Mouse (Mus musculus): Measurements from ENCODE around the gene Rccd1. TPM values are rescaled to one million over a fixed set of nuclear protein-coding genes. Genes with fewer than 3 reads are reported as not detected.

Gene Rccd1
- polyA plus RNA-seq (2015; fragmentation: Nextera tagmentation; extraction: Ambion mirVana): 7.2 and 8.9 TPM in 2 replicates

- Histone ChIP-seq H3K27me3 (ENCODE audit: control insufficient read depth, insufficient read depth, low read depth, low read length) (no peaks in the 10 kb centered on the region), H3K4me1 (replicated peaks; ENCODE audit: control insufficient read depth, insufficient read depth, low read length) (peaks cover 9% of the 10 kb centered on the region), H3K27ac (ENCODE audit: low read length) (peak within 1 kb of the TSS; percentile 89), H3K4me2 (ENCODE audit: low read depth, low read length) (peak within 1 kb of the TSS; percentile 70), H3K9me3 (ENCODE audit: control insufficient read depth, low read length) (no peaks in the 10 kb centered on the region), H3K9ac (ENCODE audit: low read length) (peak within 1 kb of the TSS; percentile 63), H3K36me3 (ENCODE audit: control insufficient read depth, insufficient read depth, low read length) (peaks cover 27% of the 10 kb centered on the region), H3K4me3 (ENCODE audit: low read length) (peak within 1 kb of the TSS; percentile 67)
- ATAC-seq (ENCODE audit: low read depth): peak; percentile 99
- WGBS: 2% methylated on average over 38 of the region's 38 CpGs
These were observed at the start of gene Rccd1 for GRCm38 (mm10) chr7:80324043-80324815. Rccd1 (minus strand) TSS chr7:80324454.

GRCm38 (mm10) chr7:80373850-80374249, 49.6 kb upstream of the Rccd1 start:
- ATAC-seq (ENCODE audit: low read depth): no peak
- WGBS: 78% methylated on average over 12 of the region's 12 CpGs
- H3K27ac ChIP-seq (ENCODE audit: low read length): no peak overlapping the region

GRCm38 (mm10) chr7:80373352-80373751, 49.1 kb upstream of the Rccd1 start:
- H3K9me3 ChIP-seq (ENCODE audit: control insufficient read depth, low read length): no peaks in the 10 kb centered on the region
- H3K27me3 ChIP-seq (ENCODE audit: control insufficient read depth, insufficient read depth, low read depth, low read length): no peaks in the 10 kb centered on the region
- no peak for ATAC-seq (ENCODE audit: low read depth)
- H3K36me3 ChIP-seq (ENCODE audit: control insufficient read depth, insufficient read depth, low read length): peaks cover 3% of the 10 kb centered on the region
- no peak overlapping the region for H3K4me2 ChIP-seq (ENCODE audit: low read depth, low read length)
- no peak overlapping the region for H3K27ac ChIP-seq (ENCODE audit: low read length)
- 68% methylated on average over 4 of the region's 4 CpGs for WGBS
- H3K4me3 ChIP-seq (ENCODE audit: low read length): no peak overlapping the region
- peaks cover 22% of the 10 kb centered on the region for H3K4me1 ChIP-seq (replicated peaks; ENCODE audit: control insufficient read depth, insufficient read depth, low read length)
- H3K9ac ChIP-seq (ENCODE audit: low read length): no peak overlapping the region

More at GRCm38 (mm10) chr7:80373850-80374249, 49.6 kb upstream of the Rccd1 start:
- Histone ChIP-seq H3K27me3 (ENCODE audit: control insufficient read depth, insufficient read depth, low read depth, low read length) (no peaks in the 10 kb centered on the region), H3K4me3 (ENCODE audit: low read length) (no peak overlapping the region), H3K9me3 (ENCODE audit: control insufficient read depth, low read length) (no peaks in the 10 kb centered on the region), H3K9ac (ENCODE audit: low read length) (no peak overlapping the region), H3K4me1 (replicated peaks; ENCODE audit: control insufficient read depth, insufficient read depth, low read length) (peaks cover 17% of the 10 kb centered on the region), H3K36me3 (ENCODE audit: control insufficient read depth, insufficient read depth, low read length) (peaks cover 2% of the 10 kb centered on the region; the same call in 1 of the 2 replicates), H3K4me2 (ENCODE audit: low read depth, low read length) (no peak overlapping the region)

- Histone ChIP-seq H3K9ac (ENCODE audit: low read length) (no peak overlapping the region), H3K9me3 (ENCODE audit: control insufficient read depth, low read length) (no peaks in the 10 kb centered on the region), H3K27me3 (ENCODE audit: control insufficient read depth, insufficient read depth, low read depth, low read length) (no peaks in the 10 kb centered on the region), H3K4me3 (ENCODE audit: low read length) (no peak overlapping the region), H3K36me3 (ENCODE audit: control insufficient read depth, insufficient read depth, low read length) (peaks cover 10% of the 10 kb centered on the region), H3K4me1 (replicated peaks; ENCODE audit: control insufficient read depth, insufficient read depth, low read length) (peaks cover 22% of the 10 kb centered on the region), H3K4me2 (ENCODE audit: low read depth, low read length) (no peak overlapping the region), H3K27ac (ENCODE audit: low read length) (no peak overlapping the region)
- no peak for ATAC-seq (ENCODE audit: low read depth)
- 42% methylated on average over 2 of the region's 2 CpGs for WGBS
These were observed 48.4 kb upstream of the Rccd1 start for GRCm38 (mm10) chr7:80372667-80373066.

- Histone ChIP-seq H3K9ac (ENCODE audit: low read length) (no peak overlapping the region), H3K36me3 (ENCODE audit: control insufficient read depth, insufficient read depth, low read length) (peaks cover 15% of the 10 kb centered on the region), H3K4me2 (ENCODE audit: low read depth, low read length) (no peak overlapping the region), H3K9me3 (ENCODE audit: control insufficient read depth, low read length) (no peaks in the 10 kb centered on the region), H3K4me3 (ENCODE audit: low read length) (no peak overlapping the region), H3K4me1 (replicated peaks; ENCODE audit: control insufficient read depth, insufficient read depth, low read length) (peaks cover 21% of the 10 kb centered on the region), H3K27ac (ENCODE audit: low read length) (no peak overlapping the region), H3K27me3 (ENCODE audit: control insufficient read depth, insufficient read depth, low read depth, low read length) (no peaks in the 10 kb centered on the region)
- 71% methylated on average over 3 of the region's 3 CpGs for WGBS
- no peak for ATAC-seq (ENCODE audit: low read depth)
These were observed 47.9 kb upstream of the Rccd1 start for GRCm38 (mm10) chr7:80372166-80372565.

- Histone ChIP-seq H3K27me3 (ENCODE audit: control insufficient read depth, insufficient read depth, low read depth, low read length) (no peaks in the 10 kb centered on the region), H3K4me2 (ENCODE audit: low read depth, low read length) (peak within 1 kb of the TSS; percentile 78), H3K9me3 (ENCODE audit: control insufficient read depth, low read length) (no peaks in the 10 kb centered on the region), H3K4me1 (replicated peaks; ENCODE audit: control insufficient read depth, insufficient read depth, low read length) (peaks cover 21% of the 10 kb centered on the region), H3K4me3 (ENCODE audit: low read length) (peak within 1 kb of the TSS; percentile 80), H3K36me3 (ENCODE audit: control insufficient read depth, insufficient read depth, low read length) (peaks cover 22% of the 10 kb centered on the region), H3K27ac (ENCODE audit: low read length) (peak within 1 kb of the TSS; percentile 91), H3K9ac (ENCODE audit: low read length) (peak within 1 kb of the TSS; percentile 86)
- under 1% methylated on average over 48 of the region's 86 CpGs for WGBS
- peak; percentile 85 for ATAC-seq (ENCODE audit: low read depth)
These were observed 46.9 kb upstream of the Rccd1 start, which contains the start of gene Man2a2 for GRCm38 (mm10) chr7:80371041-80371751. Man2a2 (minus strand) TSS chr7:80371375.

GRCm38 (mm10) chr7:80370649-80371040, 46.4 kb upstream of the Rccd1 start:
- Histone ChIP-seq H3K4me2 (ENCODE audit: low read depth, low read length) (peak overlapping the region; percentile 78), H3K4me1 (replicated peaks; ENCODE audit: control insufficient read depth, insufficient read depth, low read length) (peaks cover 21% of the 10 kb centered on the region), H3K9me3 (ENCODE audit: control insufficient read depth, low read length) (no peaks in the 10 kb centered on the region), H3K4me3 (ENCODE audit: low read length) (peak overlapping the region; percentile 80), H3K9ac (ENCODE audit: low read length) (peak overlapping the region; percentile 86), H3K27me3 (ENCODE audit: control insufficient read depth, insufficient read depth, low read depth, low read length) (no peaks in the 10 kb centered on the region), H3K36me3 (ENCODE audit: control insufficient read depth, insufficient read depth, low read length) (peaks cover 22% of the 10 kb centered on the region), H3K27ac (ENCODE audit: low read length) (peak overlapping the region; percentile 91)
- WGBS: under 1% methylated on average over 29 of the region's 31 CpGs
- ATAC-seq (ENCODE audit: low read depth): peak; percentile 56

GRCm38 (mm10) chr7:80369967-80370431, 45.7 kb upstream of the Rccd1 start:
- Histone ChIP-seq H3K9ac (ENCODE audit: low read length) (peak overlapping the region; percentile 86), H3K36me3 (ENCODE audit: control insufficient read depth, insufficient read depth, low read length) (peaks cover 22% of the 10 kb centered on the region), H3K4me2 (ENCODE audit: low read depth, low read length) (peak overlapping the region; percentile 78), H3K4me3 (ENCODE audit: low read length) (peak overlapping the region; percentile 80), H3K4me1 (replicated peaks; ENCODE audit: control insufficient read depth, insufficient read depth, low read length) (peaks cover 21% of the 10 kb centered on the region), H3K27me3 (ENCODE audit: control insufficient read depth, insufficient read depth, low read depth, low read length) (no peaks in the 10 kb centered on the region), H3K9me3 (ENCODE audit: control insufficient read depth, low read length) (no peaks in the 10 kb centered on the region), H3K27ac (ENCODE audit: low read length) (peak overlapping the region; percentile 91)
- WGBS: 30% methylated on average over 4 of the region's 4 CpGs
- ATAC-seq (ENCODE audit: low read depth): peak; percentile 48; the same call in 1 of the 2 replicates

- no peaks in the 10 kb centered on the region for H3K27me3 ChIP-seq (ENCODE audit: control insufficient read depth, insufficient read depth, low read depth, low read length)
- WGBS: 52% methylated on average over 5 of the region's 5 CpGs
- peaks cover 27% of the 10 kb centered on the region for H3K36me3 ChIP-seq (ENCODE audit: control insufficient read depth, insufficient read depth, low read length)
- H3K27ac ChIP-seq (ENCODE audit: low read length): peak overlapping the region; percentile 91; the same call in 1 of the 2 replicates
- H3K9ac ChIP-seq (ENCODE audit: low read length): 0 out of 2 replicates have a peak overlapping the region, but pooled peaks have one; percentile 14
- ATAC-seq (ENCODE audit: low read depth): no peak
- H3K4me2 ChIP-seq (ENCODE audit: low read depth, low read length): peak overlapping the region; percentile 78
- no peaks in the 10 kb centered on the region for H3K9me3 ChIP-seq (ENCODE audit: control insufficient read depth, low read length)
- H3K4me1 ChIP-seq (replicated peaks; ENCODE audit: control insufficient read depth, insufficient read depth, low read length): peaks cover 21% of the 10 kb centered on the region
- H3K4me3 ChIP-seq (ENCODE audit: low read length): no peak overlapping the region
These were observed 45.2 kb upstream of the Rccd1 start for GRCm38 (mm10) chr7:80369461-80369860.
